Mouse (Mus musculus): ENCODE data around the gene Iqsec1. TPM values are rescaled to one million over a fixed set of nuclear protein-coding genes. Genes with fewer than 3 reads are reported as not detected.

Gene Iqsec1
- total and polyA plus RNA-seq, 2 experiments from 2014 or later, result 29.0 to 175 TPM

GRCm38 (mm10) chr6:90683831-90684532, 304.5 kb downstream of the Iqsec1 start:
- H3K27ac ChIP-seq, result no peak overlapping the region
- no peak overlapping the region for H3K4me3 ChIP-seq (ENCODE audit: low read length)
- 92% methylated on average over 3 of the region's 3 CpGs for WGBS
- peaks cover 26% of the 10 kb centered on the region; the same call in 1 of the 2 replicates for H3K36me3 ChIP-seq (ENCODE audit: insufficient read depth, low read length)
- TF ChIP-seq CTCF (IDR thresholded peaks at IDR 0.05; ENCODE audit: low read depth), result no peak
- H3K9me3 ChIP-seq (ENCODE audit: low read length), result no peaks in the 10 kb centered on the region
- ATAC-seq, result no peak
- H3K4me1 ChIP-seq (ENCODE audit: insufficient read depth, low read length), result no peaks in the 10 kb centered on the region
- no peak overlapping the region for H3K4me2 ChIP-seq (ENCODE audit: low read depth, low read length)
- DNase-seq (ENCODE audit: low spot score), result no peak
- no peaks in the 10 kb centered on the region for H3K27me3 ChIP-seq (ENCODE audit: insufficient read depth, low read length)
- H3K9ac ChIP-seq (replicated peaks; ENCODE audit: low read length), result no peak overlapping the region

- no peak for DNase-seq (ENCODE audit: low spot score)
- 79% methylated on average over 12 of the region's 12 CpGs for WGBS
- H3K4me1 ChIP-seq (ENCODE audit: insufficient read depth, low read length), result no peaks in the 10 kb centered on the region
- no peak overlapping the region for H3K4me3 ChIP-seq (ENCODE audit: low read length)
- H3K36me3 ChIP-seq (ENCODE audit: insufficient read depth, low read length), result peaks cover 49% of the 10 kb centered on the region
- no peak for TF ChIP-seq CTCF (IDR thresholded peaks at IDR 0.05; ENCODE audit: low read depth)
- no peak for ATAC-seq
- H3K9me3 ChIP-seq (ENCODE audit: low read length), result no peaks in the 10 kb centered on the region
- H3K9ac ChIP-seq (replicated peaks; ENCODE audit: low read length), result no peak overlapping the region
- H3K4me2 ChIP-seq (ENCODE audit: low read depth, low read length), result no peak overlapping the region
- H3K27me3 ChIP-seq (ENCODE audit: insufficient read depth, low read length), result no peaks in the 10 kb centered on the region
- no peak overlapping the region for H3K27ac ChIP-seq
Measured at GRCm38 (mm10) chr6:90680401-90680800, 308.1 kb downstream of the Iqsec1 start.

- no peak for DNase-seq (ENCODE audit: low spot score)
- peaks cover 61% of the 10 kb centered on the region for H3K36me3 ChIP-seq (ENCODE audit: insufficient read depth, low read length)
- H3K27me3 ChIP-seq (ENCODE audit: insufficient read depth, low read length), result no peaks in the 10 kb centered on the region
- ATAC-seq, result no peak
- H3K4me3 ChIP-seq (ENCODE audit: low read length), result no peak overlapping the region
- no peak overlapping the region for H3K4me2 ChIP-seq (ENCODE audit: low read depth, low read length)
- no peaks in the 10 kb centered on the region for H3K9me3 ChIP-seq (ENCODE audit: low read length)
- no peaks in the 10 kb centered on the region for H3K4me1 ChIP-seq (ENCODE audit: insufficient read depth, low read length)
- no peak overlapping the region for H3K27ac ChIP-seq
- 60% methylated on average over 4 of the region's 4 CpGs for WGBS
- no peak for TF ChIP-seq CTCF (IDR thresholded peaks at IDR 0.05; ENCODE audit: low read depth)
- H3K9ac ChIP-seq (replicated peaks; ENCODE audit: low read length), result no peak overlapping the region
Measured at GRCm38 (mm10) chr6:90678759-90679158, 309.7 kb downstream of the Iqsec1 start.

- no peak overlapping the region for H3K4me2 ChIP-seq (ENCODE audit: low read depth, low read length)
- H3K27me3 ChIP-seq (ENCODE audit: insufficient read depth, low read length), result no peaks in the 10 kb centered on the region
- H3K9me3 ChIP-seq (ENCODE audit: low read length), result no peaks in the 10 kb centered on the region
- no peak for ATAC-seq
- DNase-seq (ENCODE audit: low spot score), result no peak
- no peaks in the 10 kb centered on the region for H3K4me1 ChIP-seq (ENCODE audit: insufficient read depth, low read length)
- H3K36me3 ChIP-seq (ENCODE audit: insufficient read depth, low read length), result peaks cover 79% of the 10 kb centered on the region
- WGBS, result 80% methylated on average over 9 of the region's 9 CpGs
- H3K27ac ChIP-seq, result no peak overlapping the region
- H3K4me3 ChIP-seq (ENCODE audit: low read length), result no peak overlapping the region
- no peak for TF ChIP-seq CTCF (IDR thresholded peaks at IDR 0.05; ENCODE audit: low read depth)
- H3K9ac ChIP-seq (replicated peaks; ENCODE audit: low read length), result no peak overlapping the region
Measured at GRCm38 (mm10) chr6:90668693-90669092, 319.8 kb downstream of the Iqsec1 start.

- H3K4me3 ChIP-seq (ENCODE audit: low read length), result no peak overlapping the region
- H3K27me3 ChIP-seq (ENCODE audit: insufficient read depth, low read length), result no peaks in the 10 kb centered on the region
- WGBS, result 73% methylated on average over 11 of the region's 11 CpGs
- H3K4me1 ChIP-seq (ENCODE audit: insufficient read depth, low read length), result no peaks in the 10 kb centered on the region
- ATAC-seq (no peak), DNase-seq (ENCODE audit: low spot score) (no peak)
- H3K27ac ChIP-seq, result no peak overlapping the region
- no peak overlapping the region for H3K4me2 ChIP-seq (ENCODE audit: low read depth, low read length)
- TF ChIP-seq CTCF (IDR thresholded peaks at IDR 0.05; ENCODE audit: low read depth), result no peak
- no peak overlapping the region for H3K9ac ChIP-seq (replicated peaks; ENCODE audit: low read length)
- H3K36me3 ChIP-seq (ENCODE audit: insufficient read depth, low read length), result peaks cover 54% of the 10 kb centered on the region
- no peaks in the 10 kb centered on the region for H3K9me3 ChIP-seq (ENCODE audit: low read length)
Measured at GRCm38 (mm10) chr6:90663736-90664135, 324.7 kb downstream of the Iqsec1 start.

GRCm38 (mm10) chr6:90662148-90662547, 326.3 kb downstream of the Iqsec1 start:
- ATAC-seq (peak; percentile 11; the same call in 1 of the 2 replicates), DNase-seq (ENCODE audit: low spot score) (no peak)
- no peak for TF ChIP-seq CTCF (IDR thresholded peaks at IDR 0.05; ENCODE audit: low read depth)
- no peaks in the 10 kb centered on the region for H3K4me1 ChIP-seq (ENCODE audit: insufficient read depth, low read length)
- no peak overlapping the region for H3K27ac ChIP-seq
- 90% methylated on average over 5 of the region's 5 CpGs for WGBS
- H3K9ac ChIP-seq (replicated peaks; ENCODE audit: low read length), result no peak overlapping the region
- H3K4me3 ChIP-seq (ENCODE audit: low read length), result no peak overlapping the region
- H3K27me3 ChIP-seq (ENCODE audit: insufficient read depth, low read length), result no peaks in the 10 kb centered on the region
- H3K4me2 ChIP-seq (ENCODE audit: low read depth, low read length), result no peak overlapping the region
- peaks cover 38% of the 10 kb centered on the region for H3K36me3 ChIP-seq (ENCODE audit: insufficient read depth, low read length)
- no peaks in the 10 kb centered on the region for H3K9me3 ChIP-seq (ENCODE audit: low read length)

- TF ChIP-seq CTCF (IDR thresholded peaks at IDR 0.05; ENCODE audit: low read depth), result no peak
- H3K27me3 ChIP-seq (ENCODE audit: insufficient read depth, low read length), result no peaks in the 10 kb centered on the region
- H3K4me3 ChIP-seq (ENCODE audit: low read length), result no peak overlapping the region
- ATAC-seq (no peak), DNase-seq (ENCODE audit: low spot score) (no peak)
- H3K9ac ChIP-seq (replicated peaks; ENCODE audit: low read length), result no peak overlapping the region
- H3K9me3 ChIP-seq (ENCODE audit: low read length), result no peaks in the 10 kb centered on the region
- H3K36me3 ChIP-seq (ENCODE audit: insufficient read depth, low read length), result peaks cover 28% of the 10 kb centered on the region
- no peak overlapping the region for H3K27ac ChIP-seq
- no peak overlapping the region for H3K4me2 ChIP-seq (ENCODE audit: low read depth, low read length)
- WGBS, result 87% methylated on average over 11 of the region's 11 CpGs
- no peaks in the 10 kb centered on the region for H3K4me1 ChIP-seq (ENCODE audit: insufficient read depth, low read length)
Measured at GRCm38 (mm10) chr6:90661029-90661399, 327.5 kb downstream of the Iqsec1 start.

Measured in hindbrain, postnatal 0 days (tissue).